Mouse (Mus musculus): ENCODE results near the gene Apba3.

DNA sequence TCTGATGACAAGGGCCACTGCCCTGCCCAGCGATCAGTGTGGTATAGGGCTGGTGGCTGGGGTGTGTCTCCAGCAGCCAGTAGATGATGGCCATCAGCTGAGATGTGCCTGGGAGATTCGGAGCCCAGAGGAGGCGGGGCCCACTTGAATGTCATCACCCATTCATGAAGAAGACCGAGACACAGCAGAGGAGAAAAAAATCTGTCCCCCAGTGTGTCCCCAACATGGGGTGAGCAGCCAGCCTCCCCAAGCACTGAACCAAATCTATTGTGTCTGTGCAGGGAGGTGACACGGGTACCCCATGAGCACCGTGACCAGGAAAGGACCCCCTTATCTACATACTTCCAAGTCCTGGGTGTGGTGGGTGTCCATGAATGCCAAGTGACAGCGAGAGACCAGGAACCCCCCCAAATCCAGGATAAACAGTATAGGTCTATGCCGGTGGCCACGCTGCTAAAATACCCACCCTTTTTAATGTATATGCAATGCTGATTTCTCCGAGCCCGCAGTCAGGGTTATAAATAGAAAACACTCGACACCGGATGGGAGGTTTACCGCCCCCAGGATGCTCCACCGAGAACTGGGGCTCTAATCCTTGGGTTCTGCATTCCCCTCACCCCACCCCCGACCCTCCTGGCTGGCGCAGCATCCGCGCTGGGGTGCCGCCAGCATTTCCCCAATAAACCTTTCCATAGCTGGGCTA, 36.9 kb upstream of the Apba3 start:
- TF ChIP-seq GATA1 (IDR thresholded peaks at IDR 0.05; ENCODE audit: low read length) = no peak
- TF ChIP-seq TAL1 (IDR thresholded peaks at IDR 0.05; ENCODE audit: low read length) = no peak

Data from erythroblast, embryonic 14.5 days (primary cell).